25 mouse cellular contexts compared by ENCODE assay signal in the genomic region with DNA sequence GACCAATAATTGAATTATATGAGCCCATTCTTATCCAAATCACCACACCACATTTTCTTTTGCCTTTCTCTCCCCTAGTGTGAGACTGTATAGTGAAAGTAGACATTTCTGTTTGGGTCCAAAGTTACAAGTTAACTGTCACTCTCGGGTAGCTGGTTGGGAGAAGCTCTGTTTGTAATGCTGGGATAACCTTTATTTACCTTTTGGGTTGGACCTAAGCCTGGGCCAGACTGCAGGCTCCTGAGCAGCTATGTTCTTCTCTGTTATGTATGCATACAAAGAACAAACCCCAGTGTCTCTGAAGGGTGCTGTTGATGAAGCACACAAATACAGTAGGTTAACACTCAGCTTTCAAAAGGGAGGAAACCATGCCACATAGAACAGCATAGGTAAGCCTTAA.
A peak's percentile ranks its signal among the peaks of the same experiment; 100 is the strongest.
DNase-seq lines count a peak whose midpoint lies in the region; ATAC-seq lines count a peak whose summit lies in the region.
"Had no signal": no experiment of that assay in that cellular context is flagged by ENCODE, and none has a peak within 500 bp of the region (broad histone marks: within the 10 kb centered on the region; RNA-seq: fewer than 3 reads in every experiment).

No protein-coding gene starts in this region.

- H3K9ac ChIP-seq in liver, embryonic 11.5 days (ENCODE audit: low read depth, low read length) = no peak overlapping the region
- H3K9ac ChIP-seq in liver, embryonic 15.5 days = no peak overlapping the region
- H3K9ac ChIP-seq in stomach, embryonic 15.5 days = no peak overlapping the region
- H3K9ac ChIP-seq: forebrain, embryonic 13.5 days; heart, embryonic 13.5 days; hindbrain, embryonic 14.5 days had no signal

- H3K4me2 ChIP-seq in liver, embryonic 11.5 days = no peak overlapping the region
- no peak overlapping the region for H3K4me2 ChIP-seq in liver, embryonic 15.5 days
- no peak overlapping the region for H3K4me2 ChIP-seq in stomach, embryonic 15.5 days
- H3K4me2 ChIP-seq: forebrain, embryonic 13.5 days; heart, embryonic 13.5 days; hindbrain, embryonic 14.5 days had no signal

- peak overlapping the region; percentile 43; the same call in 1 of the 2 replicates for H3K27ac ChIP-seq in liver, embryonic 11.5 days (ENCODE audit: low read depth, low read length)
- peak overlapping the region; percentile 38; the same call in 1 of the 2 replicates for H3K27ac ChIP-seq in liver, embryonic 15.5 days (replicated peaks)
- H3K27ac ChIP-seq in stomach, embryonic 15.5 days = no peak overlapping the region
- H3K27ac ChIP-seq: forebrain, embryonic 10.5 days; forebrain, embryonic 13.5 days; heart, adult 2 months; heart, embryonic 10.5 days; heart, embryonic 13.5 days; hindbrain, embryonic 14.5 days had no signal

- WGBS in liver, embryonic 11.5 days = 50% methylated on average over 1 of the region's 1 CpGs
- WGBS in liver, embryonic 15.5 days (ENCODE audit: insufficient replicate concordance) = 57% methylated on average over 1 of the region's 1 CpGs
- WGBS in stomach, embryonic 15.5 days = 68% methylated on average over 1 of the region's 1 CpGs

- ATAC-seq in liver, embryonic 11.5 days (replicated peaks; ENCODE audit: low FRiP score) = 0 out of 2 replicates have a peak, but pooled peaks have one; percentile 39
- peak; percentile 60 for ATAC-seq in liver, embryonic 15.5 days (ENCODE audit: insufficient read depth)
- peak; percentile 50; the same call in 1 of the 2 replicates for ATAC-seq in stomach, embryonic 15.5 days (ENCODE audit: insufficient read depth, low FRiP score, low read depth)
- ATAC-seq: activated CD4-positive, CD25-positive, alpha-beta regulatory T cell, adult 4 months; CD4-positive, CD25-positive, alpha-beta regulatory T cell, adult 4 months; forebrain, embryonic 13.5 days; forebrain, embryonic 16.5 days had no signal

- no peak overlapping the region for H3K4me3 ChIP-seq in liver, embryonic 11.5 days (ENCODE audit: low read depth, low read length)
- no peak overlapping the region for H3K4me3 ChIP-seq in liver, embryonic 15.5 days (replicated peaks)
- no peak overlapping the region for H3K4me3 ChIP-seq in stomach, embryonic 15.5 days (replicated peaks)
- H3K4me3 ChIP-seq: forebrain, embryonic 10.5 days; forebrain, embryonic 13.5 days; heart, adult 2 months; heart, embryonic 10.5 days; heart, embryonic 13.5 days had no signal

- H3K9me3 ChIP-seq in liver, embryonic 11.5 days (ENCODE audit: control insufficient read depth, low read length) = no peaks in the 10 kb centered on the region
- H3K9me3 ChIP-seq in liver, embryonic 15.5 days (replicated peaks) = no peaks in the 10 kb centered on the region
- H3K9me3 ChIP-seq in stomach, embryonic 15.5 days = no peaks in the 10 kb centered on the region
- H3K9me3 ChIP-seq: forebrain, embryonic 13.5 days; heart, embryonic 10.5 days had no signal

- no peaks in the 10 kb centered on the region for H3K27me3 ChIP-seq in liver, embryonic 11.5 days (replicated peaks; ENCODE audit: control insufficient read depth, insufficient read depth, low read length)
- H3K27me3 ChIP-seq in liver, embryonic 15.5 days = no peaks in the 10 kb centered on the region
- no peaks in the 10 kb centered on the region for H3K27me3 ChIP-seq in stomach, embryonic 15.5 days (replicated peaks)
- H3K27me3 ChIP-seq: forebrain, embryonic 13.5 days; heart, embryonic 13.5 days had no signal

- no peak for DNase-seq in liver, embryonic 11.5 days (ENCODE audit: low spot score)
- DNase-seq in liver = no peak
- DNase-seq in testis, postnatal 14 days (ENCODE audit: low spot score) = no peak
- DNase-seq in spleen, postnatal 36 days (ENCODE audit: low spot score in 2 of 2) = no peak
- DNase-seq in B cell, adult 2 months = no peak
- DNase-seq: adrenal gland, adult 8-10 months; adrenal gland, postnatal 36 days; cerebellum, adult 18-20 months; cerebellum, adult 9-10 months; cerebellum, postnatal 14 days; gastrocnemius, postnatal 10 days; gastrocnemius, postnatal 36 days; heart, adult 2 months; heart, postnatal 14 days; heart, postnatal 4 days had no signal

- no peaks in the 10 kb centered on the region for H3K36me3 ChIP-seq in liver, embryonic 11.5 days (ENCODE audit: control insufficient read depth, insufficient read depth, low read length)
- H3K36me3 ChIP-seq in liver, embryonic 15.5 days (replicated peaks) = no peaks in the 10 kb centered on the region
- no peaks in the 10 kb centered on the region for H3K36me3 ChIP-seq in stomach, embryonic 15.5 days
- H3K36me3 ChIP-seq: forebrain, embryonic 10.5 days; heart, embryonic 10.5 days; heart, embryonic 13.5 days had no signal

- no peaks in the 10 kb centered on the region for H3K4me1 ChIP-seq in liver, embryonic 11.5 days (replicated peaks; ENCODE audit: control insufficient read depth, insufficient read depth, low read length)
- H3K4me1 ChIP-seq in liver, embryonic 15.5 days (replicated peaks) = no peaks in the 10 kb centered on the region
- H3K4me1 ChIP-seq in stomach, embryonic 15.5 days = no peaks in the 10 kb centered on the region
- H3K4me1 ChIP-seq: forebrain, embryonic 10.5 days; forebrain, embryonic 13.5 days; heart, embryonic 10.5 days; heart, embryonic 13.5 days had no signal
